Mouse (Mus musculus) mouse embryonic stem cell (cell line): ENCODE measurements around the gene Pafah1b2.

Source experiments
- in situ Hi-C, 2 experiments: fragments of 300-500 bp; cut with MboI; formaldehyde crosslinking; loops; 1 replicate in 1 of 2; 3 replicates in 1 of 2; pipeline ENCODE4 v1.14.3; 2019 to 2020; ENCODE audit warnings: low sequenced_read_pairs in 2 of 2, low pct_unique_long_range_greater_than_20kb in 1 of 2, mixed read lengths in 1 of 2; ENCODE audit not compliant: unreplicated experiment in 1 of 2

Gene Pafah1b2

DNA sequence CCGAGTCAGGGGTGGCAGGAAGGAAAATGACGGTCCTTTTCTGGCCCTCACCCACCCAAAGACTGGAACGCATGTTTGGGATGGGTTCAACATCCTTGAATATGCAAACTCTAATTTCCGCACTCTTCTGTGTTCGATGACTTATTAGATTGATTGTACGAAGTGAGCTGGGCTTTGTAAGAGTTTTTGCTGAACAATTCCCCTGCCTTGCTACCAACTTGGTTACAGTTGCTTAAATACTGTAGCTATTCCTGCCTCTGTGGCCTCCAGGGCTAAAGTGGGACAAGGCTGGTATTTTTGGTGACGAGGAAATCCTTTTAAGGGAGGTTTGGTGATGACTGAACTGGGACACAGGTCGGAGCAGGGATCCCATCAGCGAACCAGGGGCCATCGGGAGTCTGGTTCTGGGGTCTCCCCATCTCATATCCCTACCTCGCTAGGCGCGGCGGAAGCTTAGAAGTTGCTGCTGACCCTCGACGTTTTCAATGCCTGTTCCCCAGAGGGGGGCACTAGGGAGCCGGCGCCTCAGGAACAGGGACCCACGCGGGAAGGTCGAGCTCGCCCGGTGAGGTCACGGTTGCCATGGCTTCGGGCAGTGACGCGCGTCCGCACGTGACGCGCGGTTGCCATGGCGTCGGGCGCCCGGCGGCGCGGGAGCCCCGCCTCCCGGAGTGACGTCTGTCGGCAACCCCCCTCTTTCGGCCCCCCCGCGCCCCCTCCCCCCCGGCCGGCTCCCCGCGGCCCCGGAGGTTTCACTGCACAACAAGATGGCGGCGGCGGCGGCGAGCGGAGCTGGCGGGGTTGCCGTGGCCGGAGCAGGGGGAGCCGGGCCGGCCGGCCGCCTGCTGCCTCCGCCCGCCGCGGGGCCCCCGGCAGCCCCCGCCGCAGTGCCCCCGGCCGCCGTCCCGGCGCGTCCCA is at the start of gene Pafah1b2, which contains the start of gene Sik3:
Pafah1b2 (minus strand) TSS at position 600 of the 918 bp plus-strand sequence.
Sik3 (plus strand) TSS at position 730 of the 918 bp plus-strand sequence.
- in situ Hi-C loops = loop anchor here in 1 of 2 experiments (25.0 kb wide), 1 partner anchor 175 kb away; no protein-coding TSS in a partner anchor

DNA sequence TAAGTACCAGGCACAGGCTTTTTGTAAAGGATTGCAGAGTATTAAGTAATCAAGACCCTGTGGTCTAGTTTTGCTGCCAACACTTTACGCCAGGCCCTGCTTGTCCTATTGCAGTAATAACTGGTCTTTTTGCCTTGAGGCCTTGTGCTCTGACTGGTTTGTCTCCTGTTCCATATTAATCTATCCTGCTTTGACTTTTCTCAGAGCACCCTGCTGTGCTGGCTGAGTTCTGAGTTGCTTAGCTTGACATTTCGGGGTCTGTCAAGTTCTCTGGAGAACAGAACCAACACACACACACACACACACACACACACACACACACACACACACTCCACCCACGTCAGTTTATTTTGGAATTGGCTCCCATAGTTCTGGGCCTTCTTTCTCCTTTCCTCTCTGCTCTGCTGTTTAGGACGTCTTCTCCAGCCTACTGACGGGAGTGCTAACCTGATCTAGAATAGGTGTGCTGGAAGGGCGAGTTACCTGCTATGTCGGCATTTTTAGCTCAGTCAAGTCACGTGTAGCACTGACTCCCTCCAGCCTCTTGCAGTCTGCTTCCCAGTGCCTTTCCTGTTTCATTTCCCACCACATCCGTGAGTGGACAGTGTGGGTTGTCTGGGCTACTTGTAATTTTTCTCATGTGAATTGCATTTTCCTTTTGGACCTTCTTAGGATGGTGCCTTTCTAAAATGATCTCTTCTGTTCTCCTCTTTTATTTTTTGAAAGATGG is 49.4 kb upstream of the Pafah1b2 start:
- in situ Hi-C loops = no loop called here

DNA sequence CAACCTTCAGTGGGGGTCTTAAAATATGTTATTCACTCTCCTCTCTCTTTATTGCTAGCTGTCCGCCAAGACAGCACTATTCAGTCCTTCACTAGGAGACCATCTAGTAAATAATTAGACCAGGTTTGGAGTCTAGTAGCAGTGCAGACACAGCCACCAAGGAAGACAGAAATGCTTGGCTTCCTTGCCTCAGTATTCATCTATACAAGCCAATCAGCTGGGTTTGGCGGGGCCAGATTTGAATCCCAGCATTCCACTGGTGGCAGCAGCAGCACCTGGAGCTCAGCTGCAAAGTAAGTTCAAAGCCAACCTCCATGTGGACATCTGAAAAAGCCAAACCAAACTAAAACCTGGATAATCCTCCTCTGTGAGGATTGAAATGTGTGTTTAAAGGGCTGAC is 47.8 kb upstream of the Pafah1b2 start:
- in situ Hi-C loops = no loop called here

DNA sequence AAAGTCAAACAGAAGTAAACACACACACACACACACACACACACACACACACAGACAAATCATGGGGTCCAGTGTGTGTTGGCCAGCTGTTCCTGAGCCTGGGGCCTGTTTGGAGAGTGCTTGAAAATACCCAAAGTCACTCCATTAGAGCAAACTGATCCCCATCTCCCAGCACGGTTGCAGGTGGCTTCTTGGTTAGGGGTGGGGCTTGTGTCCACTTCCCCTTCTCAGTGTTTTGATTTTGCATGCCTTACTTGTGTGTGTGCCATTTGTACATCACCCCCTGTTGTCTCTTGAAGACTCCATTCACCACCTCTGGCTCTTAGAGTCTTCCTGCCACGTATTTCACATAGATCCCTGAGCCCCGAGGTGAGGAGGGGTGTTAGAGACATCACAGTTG is 45.6 kb upstream of the Pafah1b2 start:
- in situ Hi-C loops = no loop called here

DNA sequence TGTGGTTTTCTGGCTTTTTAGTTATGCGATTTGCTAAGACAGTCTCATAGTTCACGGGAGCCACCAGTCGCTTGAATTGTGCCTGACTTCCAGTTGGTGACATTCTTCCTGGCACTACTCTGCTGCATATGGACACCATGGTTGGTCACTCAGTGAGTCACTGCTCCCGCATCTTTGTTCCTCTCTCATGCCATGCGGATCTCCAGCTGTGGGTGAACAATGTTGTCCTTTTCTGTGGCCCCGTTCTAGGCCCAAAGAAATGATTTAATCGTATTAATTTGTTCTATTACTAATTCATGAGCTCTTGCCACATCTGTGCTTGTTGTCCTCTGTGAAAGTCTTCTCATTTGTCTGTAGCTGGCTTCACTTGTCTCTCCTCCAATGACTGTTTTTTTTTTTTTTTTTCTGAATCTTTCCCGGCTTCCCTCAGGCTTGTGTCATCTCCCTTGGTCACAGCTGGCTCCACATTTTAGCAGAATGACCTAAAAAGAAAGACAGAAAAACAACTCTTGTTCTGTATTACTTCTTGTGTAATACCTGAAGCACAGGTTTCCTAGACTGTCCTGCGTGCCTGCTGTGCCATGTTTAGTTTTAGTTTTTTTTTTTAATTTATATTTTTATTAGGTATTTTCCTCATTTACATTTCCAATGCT is 40.6 kb upstream of the Pafah1b2 start:
- in situ Hi-C loops = no loop called here

DNA sequence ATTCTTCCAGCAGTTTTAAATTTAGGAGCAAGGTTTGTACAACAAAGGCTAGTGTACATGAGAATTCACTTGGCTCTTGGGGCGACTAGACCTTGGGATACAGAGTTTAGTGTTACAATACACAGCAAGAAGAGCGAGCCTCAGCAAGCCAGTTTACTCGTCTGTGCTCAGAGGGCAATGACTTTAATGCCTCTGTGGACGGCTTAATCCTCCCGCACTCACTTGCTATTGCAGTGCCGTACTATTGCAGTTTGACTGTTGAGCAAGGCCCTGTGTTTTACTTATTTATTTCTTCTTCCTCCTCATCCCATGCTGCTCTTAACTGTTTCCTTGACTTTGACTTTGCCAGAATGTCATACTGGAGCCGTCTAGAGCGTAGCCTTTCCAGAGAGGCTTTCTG is 37.7 kb upstream of the Pafah1b2 start:
- in situ Hi-C loops = no loop called here

DNA sequence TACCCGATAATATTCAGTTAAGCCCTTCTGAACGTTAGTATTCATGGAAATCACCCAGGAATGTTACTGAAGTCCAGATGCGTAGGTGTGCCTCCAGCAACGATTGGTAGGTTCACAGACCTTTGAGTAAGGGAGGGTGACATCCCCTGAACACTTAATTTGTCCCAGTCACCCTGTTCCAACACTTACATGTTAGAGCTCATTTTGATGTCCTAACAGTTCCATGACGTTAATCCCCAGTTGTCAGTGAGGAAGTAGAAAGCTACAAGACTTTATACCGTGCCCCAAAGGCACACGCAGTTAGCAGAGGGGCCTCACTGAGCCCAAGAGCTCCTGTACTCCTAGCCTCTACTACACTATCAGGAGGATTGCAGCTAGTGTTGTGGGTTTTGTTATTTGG is 37.0 kb upstream of the Pafah1b2 start:
- in situ Hi-C loops = no loop called here

DNA sequence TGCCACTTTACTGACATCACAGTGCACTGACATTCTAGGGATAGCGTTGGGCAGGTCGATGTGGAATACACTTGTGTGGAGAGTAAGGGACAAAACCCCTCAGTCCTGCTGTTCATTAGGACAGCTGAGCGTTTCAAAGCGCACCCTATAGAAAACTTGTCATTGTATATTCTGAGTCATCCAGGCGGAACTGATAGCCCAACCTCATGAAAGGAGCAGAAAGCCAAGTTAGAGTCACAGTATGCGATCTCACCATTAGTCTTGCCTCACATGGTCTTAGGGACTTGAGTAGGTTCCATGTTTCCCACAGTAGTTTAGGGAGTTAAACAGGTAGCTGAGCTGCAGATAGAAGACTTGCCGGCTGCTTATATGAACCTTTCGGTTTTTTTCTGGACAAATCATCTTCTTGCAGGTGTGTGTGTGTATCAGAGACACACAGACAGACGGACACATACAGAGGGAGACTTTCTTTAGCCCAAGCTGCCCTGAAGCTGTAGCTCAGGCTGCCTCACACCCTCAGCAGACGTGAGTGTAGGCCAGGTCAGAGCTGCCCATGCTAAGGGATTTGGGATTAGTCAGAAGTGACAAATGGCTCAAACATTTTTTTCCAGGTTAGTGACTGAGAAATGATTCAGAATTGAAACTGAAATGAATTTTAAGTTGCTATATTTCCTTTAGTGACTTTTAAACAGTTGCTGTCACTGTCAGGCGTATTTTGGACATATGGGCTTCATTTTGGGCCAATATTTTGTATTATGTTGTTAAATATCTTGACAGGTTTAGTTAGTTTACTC is 34.4 kb upstream of the Pafah1b2 start:
- in situ Hi-C loops = no loop called here

DNA sequence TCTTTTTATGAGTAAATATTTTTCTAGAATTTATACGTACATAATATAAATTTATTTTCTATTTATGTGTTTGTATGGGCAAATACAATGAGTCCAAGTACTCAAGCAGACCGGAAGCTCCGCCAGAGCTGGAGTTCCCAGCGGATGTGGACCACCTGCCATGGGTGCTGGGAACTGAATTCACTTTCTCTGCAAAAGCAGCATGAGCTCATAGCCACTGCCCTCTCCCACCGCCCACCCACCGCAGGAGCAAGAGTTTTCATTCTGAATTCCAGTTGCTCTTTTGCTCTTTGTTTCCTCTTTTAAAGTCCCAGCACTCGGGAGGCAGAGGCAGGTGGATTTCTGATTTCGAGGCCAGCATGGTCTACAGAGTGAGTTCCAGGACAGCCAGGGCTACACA is 31.1 kb upstream of the Pafah1b2 start:
- in situ Hi-C loops = no loop called here

DNA sequence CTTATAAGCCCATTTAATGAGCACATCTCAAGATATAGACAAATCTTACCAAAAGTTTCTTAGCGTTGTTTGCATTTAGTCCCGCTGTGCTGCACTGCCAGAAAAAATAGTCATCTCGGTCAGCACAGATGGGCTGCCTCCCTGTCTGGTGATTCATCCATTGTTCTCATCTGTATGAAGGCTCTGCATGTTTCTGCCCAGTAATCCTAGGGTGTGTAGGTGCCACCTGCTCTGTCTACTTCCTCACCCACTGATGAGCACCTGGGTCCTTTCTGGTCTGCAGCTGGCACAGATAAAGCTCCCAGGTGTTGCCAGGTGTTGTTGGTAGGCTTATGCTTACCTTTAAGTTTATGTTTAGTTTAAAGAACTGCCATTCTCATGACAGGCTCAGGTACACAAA is 29.9 kb upstream of the Pafah1b2 start:
- in situ Hi-C loops = no loop called here

DNA sequence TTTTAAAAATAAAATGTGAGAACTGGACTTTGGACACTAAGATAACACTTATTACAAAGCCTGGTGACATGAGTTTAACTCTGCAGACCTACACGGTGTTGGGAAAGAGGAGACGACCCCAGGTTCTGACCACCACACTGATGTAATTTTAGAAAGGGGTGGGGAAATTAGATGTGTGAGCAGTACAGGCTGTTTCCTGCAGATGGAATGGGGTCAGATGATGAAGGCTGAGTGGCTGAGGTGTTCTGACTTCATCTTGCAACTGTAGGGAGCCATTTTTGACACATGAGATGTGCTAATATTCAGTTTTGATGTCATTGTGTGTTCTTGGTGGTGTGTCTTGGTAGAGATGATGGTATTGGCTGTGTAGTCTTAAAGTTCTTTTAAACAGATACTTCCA is 28.7 kb upstream of the Pafah1b2 start:
- in situ Hi-C loops = no loop called here

DNA sequence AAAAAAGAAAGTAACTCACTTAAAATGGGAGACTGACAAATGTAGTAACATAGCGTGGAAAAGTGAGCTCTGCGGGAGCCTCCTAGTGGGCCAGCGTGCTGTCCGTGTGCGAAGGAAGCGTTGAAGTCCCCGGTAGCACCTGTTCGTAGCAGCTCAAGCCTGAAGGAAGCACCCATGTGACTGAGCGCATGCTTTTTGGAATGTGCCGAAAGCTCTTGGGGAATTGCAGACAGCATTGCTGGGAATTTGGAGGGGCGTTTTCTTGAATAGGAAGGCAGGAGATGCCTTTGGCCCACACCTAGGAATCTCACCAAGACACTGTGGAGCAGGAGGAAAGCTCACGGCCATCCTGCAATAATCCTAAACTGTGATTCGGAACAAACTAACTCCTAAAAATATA is 26.3 kb upstream of the Pafah1b2 start:
- in situ Hi-C loops = no loop called here

DNA sequence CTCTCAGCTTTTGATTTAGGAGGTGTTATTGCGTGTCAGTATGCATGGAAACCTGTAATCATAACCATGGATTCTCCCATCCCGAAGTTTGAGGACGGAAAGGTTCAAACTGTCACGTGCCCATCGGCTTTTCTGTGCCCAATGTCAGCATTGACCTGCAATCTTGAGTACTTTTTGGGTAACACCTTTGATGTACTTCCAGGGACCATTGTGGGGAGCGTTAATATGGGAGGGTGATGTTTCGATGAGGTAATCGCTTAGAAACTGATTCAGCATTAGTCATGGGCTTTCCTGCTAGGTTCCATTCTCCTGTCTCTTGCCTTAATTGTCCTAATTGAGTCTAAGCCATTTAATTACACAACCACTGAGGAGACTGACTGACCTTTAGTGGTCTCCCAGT is 24.4 kb upstream of the Pafah1b2 start:
- in situ Hi-C loops = no loop called here

DNA sequence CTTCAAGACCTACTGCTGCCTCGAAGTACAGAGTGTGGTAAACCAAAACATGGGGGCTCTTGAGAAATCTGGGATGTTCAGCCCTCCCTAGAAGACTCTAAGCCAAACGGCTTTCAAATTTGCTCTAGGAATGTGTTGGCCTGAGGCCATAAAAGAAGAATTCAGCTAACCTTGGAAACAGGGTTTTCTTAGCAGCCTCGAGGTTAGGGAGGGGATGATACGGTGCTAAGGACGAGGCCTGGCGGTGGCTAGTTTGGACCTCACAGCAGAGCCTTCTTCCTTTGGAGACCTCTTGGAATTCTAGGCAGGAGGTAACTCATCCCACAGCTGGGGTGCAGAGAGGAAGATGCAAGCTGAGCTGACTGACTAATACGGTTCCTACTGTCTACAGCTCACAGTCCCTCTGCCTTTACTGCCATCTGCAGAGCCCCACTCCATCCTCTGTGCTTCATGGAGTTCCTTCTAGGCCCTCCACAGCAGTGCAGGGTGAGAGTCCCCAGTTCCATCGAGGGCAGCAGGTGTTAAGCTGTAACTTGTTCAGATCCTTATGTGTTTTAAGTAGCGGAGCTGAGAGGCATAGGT is 22.9 kb upstream of the Pafah1b2 start:
- in situ Hi-C loops = no loop called here

DNA sequence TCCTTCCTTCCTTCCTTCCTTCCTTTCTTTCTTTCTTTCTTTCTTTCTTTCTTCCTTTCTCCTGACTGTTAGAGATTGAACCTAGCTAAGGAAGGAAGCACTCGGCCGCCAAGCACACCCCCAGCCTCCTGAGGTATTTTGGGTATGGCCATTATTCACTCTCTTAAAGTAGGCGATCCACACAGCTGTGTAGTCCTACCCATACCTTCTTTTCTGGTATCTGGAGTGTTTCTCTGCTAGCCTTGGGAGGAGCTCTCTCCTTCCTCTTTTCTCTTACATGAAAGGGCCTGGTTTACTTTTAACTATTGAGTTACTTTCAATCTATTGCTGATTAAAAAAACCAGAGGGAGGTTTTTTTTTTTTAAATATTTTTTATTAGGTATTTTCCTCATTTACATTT is 21.4 kb upstream of the Pafah1b2 start:
- in situ Hi-C loops = no loop called here

DNA sequence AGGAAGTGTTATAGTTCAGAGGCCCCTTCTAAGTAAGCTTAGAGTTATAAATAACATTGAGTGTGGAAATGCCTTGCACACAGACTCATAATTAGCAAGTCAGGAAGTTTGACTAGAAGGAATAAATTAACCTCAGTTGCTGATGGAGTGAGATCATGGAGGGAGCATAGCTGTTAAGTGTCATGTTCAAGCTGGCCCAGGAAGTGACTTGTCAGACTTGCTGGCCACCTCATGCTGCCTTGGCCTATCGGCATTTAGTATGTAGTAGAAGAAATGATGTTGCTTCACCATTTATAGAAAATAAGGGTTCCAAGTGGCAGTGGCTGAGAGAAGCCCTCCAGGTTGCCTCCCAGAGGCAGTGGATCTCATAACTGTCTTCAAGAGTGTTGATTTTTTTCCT is 20.6 kb upstream of the Pafah1b2 start:
- in situ Hi-C loops = no loop called here

DNA sequence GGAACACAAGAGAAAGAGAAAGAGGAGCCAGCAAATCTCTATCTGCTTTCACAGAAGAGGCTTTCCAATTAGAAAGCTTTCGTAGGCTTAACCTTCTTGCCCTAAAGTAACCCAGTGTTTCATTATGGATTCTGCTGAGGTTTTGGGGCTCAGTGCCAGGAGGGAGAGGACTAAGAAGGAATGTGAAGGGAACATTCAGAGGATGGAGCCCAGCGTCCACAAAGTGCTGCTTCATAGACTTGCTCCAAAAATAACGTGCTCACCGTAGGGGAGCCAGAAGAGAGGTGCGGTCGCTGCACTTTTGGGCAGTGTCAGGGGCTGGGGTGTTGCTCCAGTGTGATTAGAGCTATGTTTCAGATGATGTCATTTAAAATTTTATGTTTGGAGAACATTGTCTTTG is 19.7 kb upstream of the Pafah1b2 start:
- in situ Hi-C loops = no loop called here

DNA sequence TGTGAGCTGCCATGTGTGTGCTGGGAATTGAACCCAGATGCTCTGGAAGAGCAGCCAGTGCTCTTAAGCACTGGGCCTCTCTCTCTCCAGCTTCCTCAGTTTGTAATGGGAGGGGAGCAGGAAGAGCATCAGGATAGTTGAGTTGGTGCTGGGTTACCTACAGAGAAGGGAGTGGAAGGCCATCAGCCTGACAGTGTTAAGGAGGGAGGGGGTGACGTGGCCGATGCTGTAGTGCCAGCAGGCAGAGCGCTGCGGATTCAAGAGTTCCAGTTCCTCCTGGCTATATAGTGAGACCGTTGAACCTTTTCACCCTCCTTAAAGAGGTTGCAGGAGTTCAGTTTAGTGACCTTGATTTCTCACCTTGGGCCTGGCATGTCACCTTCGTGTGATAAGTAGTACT is 18.5 kb upstream of the Pafah1b2 start:
- in situ Hi-C loops = no loop called here
